Mouse (Mus musculus) thymus, postnatal 36 days (tissue): ENCODE results near the gene Sox21.

ENCODE experiments used
- DNase-seq, 2 experiments: peaks; one replicate each; pipeline ENCODE4 v3.0.0; 2022; ENCODE audit warnings: mixed read lengths in 2 of 2

Gene Sox21

DNA sequence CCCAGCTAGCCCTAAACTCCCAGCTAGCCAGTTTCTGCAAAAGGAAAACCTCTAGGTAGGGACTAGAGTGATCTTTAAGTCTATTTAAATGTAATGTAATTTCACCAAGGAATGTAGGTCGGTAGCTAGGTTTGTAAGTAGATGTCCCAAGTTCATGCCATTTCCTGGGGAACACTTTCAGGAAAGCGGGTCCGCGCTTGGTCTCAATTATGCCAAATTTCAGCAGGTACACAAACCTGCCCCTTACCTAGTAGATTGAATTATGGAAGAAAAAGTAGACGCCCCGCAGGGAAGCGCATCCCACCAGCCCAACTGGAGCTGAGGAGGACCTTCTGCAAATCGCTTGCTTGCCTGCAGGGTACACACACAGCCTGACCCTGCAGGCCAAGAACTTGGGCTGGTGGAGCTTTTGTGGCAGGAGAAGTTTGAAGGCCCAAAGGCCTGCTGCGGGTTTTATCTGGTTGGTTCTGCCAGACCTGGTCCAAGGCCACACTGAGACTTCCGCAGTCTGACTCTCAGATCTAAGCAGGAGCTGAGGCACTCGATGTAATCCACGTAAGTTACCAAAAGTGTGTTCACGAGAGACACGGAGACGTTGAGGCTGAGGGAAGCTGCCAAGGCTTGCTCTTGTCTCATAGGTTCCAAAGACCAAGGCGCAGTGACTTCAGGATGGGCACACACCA is 11.6 kb downstream of the Sox21 start:
- no peak for DNase-seq

DNA sequence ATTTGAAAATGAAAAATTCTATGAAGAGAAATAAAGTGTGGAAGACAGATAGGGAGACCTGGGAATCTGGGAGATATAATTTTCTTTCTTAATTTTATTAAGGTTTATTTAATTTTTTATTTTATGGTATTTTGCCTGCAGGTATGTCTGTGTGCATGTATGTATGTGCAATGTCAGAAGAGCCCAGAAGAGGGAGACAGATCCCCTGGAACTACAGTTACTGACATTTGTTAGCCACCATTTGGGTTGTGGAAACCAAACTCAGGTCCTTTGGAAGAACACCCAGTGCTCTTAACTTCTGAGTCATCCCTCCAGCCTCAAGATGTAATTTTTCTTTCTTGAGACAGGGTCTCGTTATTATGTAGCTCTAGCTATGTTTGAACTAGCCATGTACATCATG is 15.9 kb downstream of the Sox21 start:
- DNase-seq = no peak

DNA sequence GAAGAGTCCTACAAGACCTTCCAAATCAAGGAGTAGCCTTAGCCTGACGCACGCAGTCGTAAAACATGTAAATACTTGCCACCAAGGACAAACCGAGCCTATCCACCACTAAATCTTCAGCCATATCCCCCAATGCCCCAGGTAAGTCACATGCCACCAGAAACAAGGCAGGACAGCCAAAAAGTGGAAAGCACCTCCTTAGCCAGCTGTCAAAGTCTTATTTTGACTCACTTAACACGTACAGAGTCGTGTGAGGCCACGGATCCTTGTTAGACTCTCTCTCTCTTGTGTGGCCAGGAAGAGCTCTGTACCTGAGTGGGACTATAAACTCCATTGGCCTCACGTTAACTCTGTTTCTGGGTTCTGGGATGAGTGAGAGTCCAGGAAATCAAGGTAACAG is 20.0 kb downstream of the Sox21 start:
- DNase-seq = no peak

DNA sequence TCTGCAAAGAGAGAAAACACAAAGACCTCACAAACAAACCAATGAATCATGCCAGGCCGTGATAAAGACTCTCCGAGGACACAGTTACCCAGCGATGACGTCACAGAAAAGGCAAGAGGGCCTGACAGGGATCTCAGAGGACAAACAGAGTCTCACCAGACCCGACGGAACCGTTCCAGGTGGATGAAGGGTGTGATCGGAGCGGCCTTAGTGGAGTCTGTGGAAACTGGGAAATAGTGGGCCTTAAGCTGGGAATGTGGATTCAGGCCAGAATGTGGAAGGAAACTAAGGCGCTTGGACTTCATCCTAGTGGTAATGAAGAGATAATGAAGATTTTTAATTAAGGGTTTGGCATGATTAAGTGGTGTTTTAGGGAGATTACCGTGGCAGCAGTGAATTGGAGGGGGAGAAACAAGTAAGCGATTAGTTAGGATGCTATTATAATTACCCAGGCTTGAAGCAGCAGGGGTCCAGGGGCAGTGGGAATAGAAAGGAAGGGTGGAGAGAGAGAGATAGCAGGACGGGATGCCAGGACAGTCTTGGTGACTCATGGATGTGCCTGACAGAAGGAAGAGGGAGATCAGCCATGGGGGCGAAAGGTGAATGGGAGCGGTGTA is 24.5 kb downstream of the Sox21 start:
- no peak for DNase-seq

DNA sequence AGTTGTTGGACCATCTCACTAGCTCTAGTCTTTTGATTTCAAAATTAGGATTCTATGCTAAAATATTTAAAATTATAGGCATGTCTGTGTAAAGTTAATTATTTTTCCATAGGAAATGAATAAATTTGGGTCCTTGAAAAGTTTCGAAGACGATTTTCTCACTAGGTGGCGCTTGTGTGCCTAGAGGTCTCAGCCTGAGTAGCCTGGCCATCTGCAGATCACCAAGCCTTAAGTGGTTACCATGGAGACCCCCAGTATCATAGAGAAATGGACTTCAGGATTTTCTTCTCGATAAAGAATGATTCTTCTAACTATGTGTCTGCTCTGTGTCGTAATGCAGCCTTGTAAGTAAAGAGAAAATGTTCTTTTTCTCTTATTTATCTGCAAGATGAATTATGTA is 27.2 kb downstream of the Sox21 start:
- DNase-seq = no peak

DNA sequence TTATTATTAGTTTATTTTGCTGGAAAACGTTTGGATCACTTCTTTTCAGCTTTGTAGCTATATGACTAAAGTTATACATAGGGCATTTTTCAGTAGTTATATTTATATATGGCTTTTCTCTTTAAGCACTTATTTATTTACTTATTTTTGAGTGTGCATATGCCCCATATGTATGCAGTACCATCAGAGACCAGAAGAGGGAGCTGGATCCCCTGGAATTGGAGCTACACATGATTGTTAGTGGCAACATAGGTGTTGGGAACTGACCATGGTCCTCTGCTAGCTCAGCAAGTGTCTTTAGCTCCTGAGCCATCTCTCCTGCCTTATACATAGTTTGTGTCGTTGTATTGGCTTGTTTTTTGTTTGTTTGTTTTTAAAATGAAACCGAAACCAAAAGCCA is 29.5 kb downstream of the Sox21 start:
- DNase-seq = no peak

DNA sequence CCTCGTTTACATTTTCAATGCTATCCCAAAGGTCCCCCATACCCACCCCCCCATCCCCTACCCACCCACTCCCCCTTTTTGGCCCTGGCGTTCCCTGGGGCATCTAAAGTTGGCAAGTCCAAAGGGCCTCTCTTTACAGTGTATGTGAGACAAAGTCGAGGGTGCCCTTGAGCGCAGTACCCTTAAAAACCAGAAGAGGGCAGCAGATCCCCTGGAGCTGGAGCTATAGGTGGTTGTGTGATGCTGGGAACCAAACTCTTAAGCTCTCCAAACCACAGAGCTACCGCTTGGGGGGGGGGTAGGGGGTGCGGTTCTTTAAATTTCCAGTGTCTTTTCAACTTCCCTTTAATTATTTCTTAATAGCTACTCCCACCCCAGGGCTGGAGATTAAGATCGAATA is 33.8 kb downstream of the Sox21 start:
- peak; percentile 50 to 61 for DNase-seq

DNA sequence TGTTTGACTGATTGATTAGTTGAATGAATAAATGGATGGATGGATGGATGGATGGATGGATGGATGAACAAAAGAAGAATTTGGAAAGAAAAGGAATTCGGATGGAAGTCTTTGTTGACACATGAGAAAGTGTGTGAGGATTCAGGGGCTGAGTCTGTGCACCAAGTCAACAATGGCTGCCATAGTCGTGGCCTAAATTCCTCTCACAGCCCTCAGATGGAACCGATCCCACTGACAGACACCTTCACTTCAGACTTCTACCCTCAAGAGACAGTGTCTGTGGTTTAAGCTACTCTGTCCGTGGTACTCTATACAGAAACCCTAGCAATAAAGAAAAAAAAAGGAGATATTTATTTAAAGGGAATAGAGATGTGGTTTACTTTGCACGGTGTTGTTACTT is 34.8 kb downstream of the Sox21 start:
- no peak for DNase-seq

DNA sequence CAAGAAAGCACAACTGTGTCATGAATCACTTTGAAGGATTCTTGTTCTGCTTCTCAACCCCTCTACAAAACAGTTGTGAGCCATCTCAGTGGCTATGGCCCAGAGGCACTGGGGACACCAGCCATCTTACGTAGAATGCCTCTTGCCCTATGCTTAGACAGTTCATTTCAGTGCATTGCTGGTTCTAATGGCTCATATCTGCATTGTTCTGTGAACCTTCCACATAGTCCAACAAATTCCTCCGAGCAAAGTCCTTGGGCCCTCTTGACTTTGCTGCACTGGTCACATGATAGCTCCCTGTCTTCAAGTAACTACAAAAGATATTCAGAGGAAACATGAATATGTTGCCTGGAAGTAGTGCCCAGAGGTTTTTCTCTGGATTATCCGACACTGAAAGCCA is 36.1 kb downstream of the Sox21 start:
- no peak for DNase-seq

DNA sequence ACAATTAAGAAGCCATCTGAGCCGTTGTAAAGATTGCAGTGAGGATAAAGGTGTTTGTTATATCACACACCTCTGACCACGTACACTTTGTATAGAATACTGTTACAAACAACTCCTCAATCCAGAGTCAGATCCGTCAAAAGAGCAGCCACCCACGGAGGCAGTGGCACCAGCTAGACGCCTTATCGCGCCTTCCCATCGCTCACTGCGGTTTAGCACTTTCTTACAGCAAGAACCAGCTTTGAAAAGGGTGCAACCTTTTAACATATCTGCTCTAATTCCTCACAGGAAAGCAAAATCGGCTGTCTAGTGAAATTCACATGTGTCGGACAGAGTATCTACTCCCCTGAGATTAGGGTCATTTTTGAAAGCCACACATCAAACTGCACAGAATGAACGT is 39.8 kb downstream of the Sox21 start:
- DNase-seq = no peak

DNA sequence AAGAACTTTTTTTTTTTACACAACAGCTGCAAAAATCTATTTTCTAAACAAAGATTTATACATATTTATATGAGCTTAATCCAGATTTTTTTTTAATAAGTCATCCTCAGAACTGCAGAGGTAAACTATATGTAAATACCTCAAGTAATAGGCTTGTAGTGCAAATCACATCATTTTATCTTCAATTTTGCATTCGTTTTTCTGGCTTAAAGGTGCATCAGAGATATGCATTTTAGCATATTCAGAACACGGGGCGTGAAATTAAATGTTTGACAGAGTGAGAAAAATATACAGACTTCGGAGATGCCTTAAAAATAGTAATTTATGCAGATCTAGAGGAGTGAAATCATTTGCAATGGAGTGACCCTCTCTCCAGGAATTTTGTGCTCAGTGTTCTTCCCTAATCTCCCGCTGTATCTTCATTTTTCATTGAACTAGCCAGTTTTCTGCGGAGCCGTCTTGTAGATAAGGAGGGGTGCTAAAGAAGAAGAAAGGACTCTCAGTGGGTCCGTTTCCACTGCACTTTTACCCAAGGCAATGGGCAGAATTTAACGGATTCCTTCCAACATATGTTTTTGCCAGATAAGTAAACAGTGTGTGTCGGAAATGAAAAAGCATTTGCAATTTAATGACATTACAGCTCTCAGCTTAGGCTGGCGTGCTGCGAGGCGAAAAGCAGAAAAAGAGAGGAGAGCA is 42.5 kb downstream of the Sox21 start:
- no peak for DNase-seq

DNA sequence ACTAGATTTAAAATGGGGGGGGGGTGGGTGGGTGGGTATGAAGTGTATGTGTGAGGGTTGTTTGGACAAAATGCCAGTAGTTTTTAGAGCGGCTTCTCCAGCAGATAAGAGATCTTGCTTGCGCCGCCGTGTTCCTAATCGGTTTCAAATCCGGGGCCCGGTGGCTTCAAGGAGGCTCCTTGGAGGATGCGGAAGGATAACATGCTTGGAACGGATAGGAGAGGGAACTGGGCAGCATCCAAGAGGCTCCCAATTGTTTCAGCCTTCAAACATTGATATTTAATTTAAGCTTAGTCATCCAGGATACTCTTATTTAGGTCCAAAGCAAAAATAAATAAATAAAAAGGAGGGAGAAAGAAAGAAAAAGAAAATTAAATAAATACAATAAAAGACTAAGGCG is 43.2 kb downstream of the Sox21 start:
- no peak for DNase-seq

DNA sequence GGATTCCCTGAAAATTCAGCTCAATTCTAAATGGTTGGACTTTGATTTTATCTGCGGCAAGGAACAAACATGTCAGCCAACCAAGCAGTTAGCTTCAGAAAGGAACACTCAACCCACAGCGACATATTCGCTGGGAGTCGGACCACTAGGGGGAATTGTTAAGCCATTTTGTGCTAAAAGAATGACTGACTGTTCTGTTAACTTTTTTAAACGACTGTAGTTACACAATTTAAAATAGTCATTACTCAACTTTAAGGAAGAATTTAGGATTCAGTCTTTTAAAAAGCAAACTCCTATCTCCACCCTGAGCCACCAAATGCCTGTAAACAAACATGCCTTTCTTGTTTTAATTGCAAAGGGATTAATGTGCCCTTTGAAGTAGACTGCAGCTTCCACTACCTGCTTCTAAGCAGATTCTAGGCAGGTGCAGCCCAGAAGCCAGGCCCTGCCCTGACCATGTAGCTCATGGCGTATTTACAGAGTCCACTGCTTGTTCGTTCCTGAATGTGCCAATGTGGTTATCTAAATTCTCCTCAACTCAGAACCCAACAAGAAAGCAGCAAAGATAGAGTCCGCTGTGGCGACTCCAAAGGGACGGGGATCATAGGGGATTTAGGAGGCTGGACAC is 43.7 kb downstream of the Sox21 start:
- no peak for DNase-seq

DNA sequence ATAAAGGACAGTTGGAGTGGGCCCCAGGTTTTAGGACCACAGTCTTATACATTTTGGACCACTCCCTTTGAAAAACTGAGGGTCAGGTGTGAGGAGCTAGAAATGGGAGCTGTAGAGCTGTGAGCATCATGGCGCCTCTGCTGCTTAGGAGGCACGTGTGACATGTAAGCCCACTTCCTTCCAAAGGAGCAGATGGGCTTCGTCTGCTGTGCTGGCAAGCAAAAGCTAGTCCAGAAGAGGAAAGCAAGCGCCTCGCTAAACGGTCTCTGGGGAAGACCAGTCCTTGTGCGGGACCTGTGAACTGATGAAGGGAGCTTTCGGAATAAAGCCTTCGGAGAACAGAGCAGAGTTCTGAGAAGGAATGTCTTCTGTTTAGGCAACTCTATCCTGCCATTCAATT is 45.4 kb downstream of the Sox21 start:
- no peak for DNase-seq
